Mouse (Mus musculus) lung, postnatal 0 days (tissue): ENCODE results near the gene Eras. TPM values are rescaled to one million over a fixed set of nuclear protein-coding genes. Genes with fewer than 3 reads are reported as not detected.
"Not testable (repeated sequence)": the region's sequence is repeated elsewhere in the genome, so short reads cannot be mapped to it uniquely, and the experiment has no call there.

Source experiments
- ATAC-seq: fragments of 200-750 bp; cut with Nextera tagmentation; 2 replicates; pipeline ENCODE4 v1.8.0; 2017; ENCODE audit warnings: moderate library complexity
- DNase-seq: peaks from one replicate; pipeline ENCODE4 v3.0.0-alpha.2; 2016; ENCODE audit warnings: low spot score
- H3K27ac ChIP-seq: fragments of 300-500 bp; sonication (generic); 2 replicates; pipeline ENCODE4 v1.5.1; 2014; ENCODE audit warnings: antibody characterized with exemption, mild to moderate bottlenecking, low read length, mixed read lengths
- H3K27me3 ChIP-seq: fragments of 300-500 bp; sonication (generic); replicated peaks from 2 replicates; pipeline ENCODE4 v1.6.1; 2014; ENCODE audit warnings: low read length, mixed read lengths; ENCODE audit not compliant: insufficient read depth
- H3K36me3 ChIP-seq: fragments of 300-500 bp; sonication (generic); 2 replicates; pipeline ENCODE4 v1.6.1; 2014; ENCODE audit warnings: low read length, mixed read lengths; ENCODE audit not compliant: insufficient read depth
- H3K4me1 ChIP-seq: fragments of 300-500 bp; sonication (generic); 2 replicates; pipeline ENCODE4 v1.6.1; 2014; ENCODE audit warnings: antibody characterized with exemption, low read depth, low read length, mixed read lengths; ENCODE audit not compliant: insufficient read depth
- H3K4me2 ChIP-seq: fragments of 300-500 bp; sonication (generic); replicated peaks from 2 replicates; pipeline ENCODE4 v1.6.1; 2014; ENCODE audit warnings: low read depth, mild to moderate bottlenecking, low read length, moderate library complexity, mixed read lengths
- H3K4me3 ChIP-seq: fragments of 300-500 bp; sonication (generic); 2 replicates; pipeline ENCODE4 v1.5.1; 2014; ENCODE audit warnings: low read depth, low read length
- H3K9ac ChIP-seq: fragments of 300-500 bp; sonication (generic); replicated peaks from 2 replicates; pipeline ENCODE4 v1.6.1; 2014; ENCODE audit warnings: low read depth, mild to moderate bottlenecking
- H3K9me3 ChIP-seq: fragments of 300-500 bp; sonication (generic); 2 replicates; pipeline ENCODE4 v1.6.1; 2016; ENCODE audit warnings: low read length, mixed read lengths
- CTCF ChIP-seq: IDR thresholded peaks from 2 replicates; pipeline ENCODE4 v1.5.1; 2016; ENCODE audit warnings: antibody characterized with exemption, mild to moderate bottlenecking
- EP300 ChIP-seq: IDR thresholded peaks from 2 replicates; pipeline ENCODE4 v1.6.1; 2016; ENCODE audit warnings: antibody characterized with exemption, mild to moderate bottlenecking, control low read depth
- WGBS: fragments of 180-500 bp; shearing (Covaris S2); extraction: QIAGEN DNeasy Blood & Tissue Kit; methylation state at CpG from one replicate; pipeline ENCODE4 v1.1.7; 2014; 5-methylcytosine and 5-hydroxymethylcytosine counted together
- polyA plus RNA-seq: library from polyadenylated mRNA; unstranded; fragments of >200 nt; fragmentation: Nextera tagmentation; extraction: Ambion mirVana; gene quantifications from 2 replicates; pipeline ENCODE4 v1.2.1, GENCODE M21; 2015

Gene Eras
- polyA plus RNA-seq, 1 experiment from 2014 or later = not detected

- H3K4me1 ChIP-seq = no peaks in the 10 kb centered on the region
- DNase-seq (no peak), ATAC-seq (no peak)
- H3K9me3 ChIP-seq = no peaks in the 10 kb centered on the region
- 16% methylated on average over 17 of the region's 40 CpGs for WGBS
- H3K4me2 ChIP-seq = no peak within 1 kb of the TSS
- no peaks in the 10 kb centered on the region for H3K36me3 ChIP-seq
- no peak within 1 kb of the TSS for H3K27ac ChIP-seq
- no peak within 1 kb of the TSS for H3K4me3 ChIP-seq
- H3K27me3 ChIP-seq = peaks cover 9% of the 10 kb centered on the region; the same call in 1 of the 2 replicates
- TF ChIP-seq CTCF (no peak), EP300 (no peak)
- no peak within 1 kb of the TSS for H3K9ac ChIP-seq
Observed at GRCm38 (mm10) chrX:7919601-7920383, 8.6 kb downstream of the Eras start, which contains the start of gene Pcsk1n. TSS of gene Pcsk1n (plus strand) at chrX:7919822.

- 54% methylated on average over 6 of the region's 6 CpGs for WGBS
- not testable (repeated sequence) for H3K9me3 ChIP-seq, H3K27me3 ChIP-seq, H3K9ac ChIP-seq, H3K27ac ChIP-seq, H3K4me3 ChIP-seq, H3K4me1 ChIP-seq, ATAC-seq, DNase-seq, H3K4me2 ChIP-seq, H3K36me3 ChIP-seq
Observed at GRCm38 (mm10) chrX:7917960-7918359, 10.4 kb downstream of the Eras start.

GRCm38 (mm10) chrX:7915669-7916068, 12.7 kb downstream of the Eras start:
- not testable (repeated sequence) for H3K9me3 ChIP-seq, H3K9ac ChIP-seq, ATAC-seq, H3K4me1 ChIP-seq, H3K36me3 ChIP-seq, H3K27me3 ChIP-seq, H3K27ac ChIP-seq, H3K4me2 ChIP-seq, DNase-seq, H3K4me3 ChIP-seq
- peak; percentile 44 for TF ChIP-seq CTCF
- 17% methylated on average over 3 of the region's 3 CpGs for WGBS

GRCm38 (mm10) chrX:7910473-7910872, 17.9 kb downstream of the Eras start:
- WGBS = 59% methylated on average over 5 of the region's 6 CpGs
- no peak for DNase-seq
- Histone ChIP-seq H3K4me2 (no peak overlapping the region), H3K4me1 (no peaks in the 10 kb centered on the region), H3K9me3 (no peaks in the 10 kb centered on the region), H3K4me3 (no peak overlapping the region), H3K36me3 (no peaks in the 10 kb centered on the region), H3K27ac (no peak overlapping the region), H3K27me3 (no peaks in the 10 kb centered on the region), H3K9ac (no peak overlapping the region)
- ATAC-seq = no peak
- TF ChIP-seq EP300 = no peak
- no peak for TF ChIP-seq CTCF

- DNase-seq, H3K4me1 ChIP-seq: not testable (repeated sequence)
- WGBS = 84% methylated on average over 3 of the region's 4 CpGs
Observed at GRCm38 (mm10) chrX:7909242-7909641, 19.2 kb downstream of the Eras start, which contains the start of gene Gm10490. TSS of gene Gm10490 (plus strand) at chrX:7909542.

GRCm38 (mm10) chrX:7907735-7908134, 20.7 kb downstream of the Eras start, which contains the start of gene Gm10491:
TSS of gene Gm10491 (minus strand) at chrX:7907835.
- DNase-seq (no peak), ATAC-seq (no peak)
- Histone ChIP-seq H3K4me3 (no peak within 1 kb of the TSS), H3K4me1 (no peaks in the 10 kb centered on the region), H3K36me3 (no peaks in the 10 kb centered on the region), H3K9me3 (no peaks in the 10 kb centered on the region), H3K27me3 (no peaks in the 10 kb centered on the region), H3K4me2 (no peak within 1 kb of the TSS), H3K27ac (no peak within 1 kb of the TSS), H3K9ac (no peak within 1 kb of the TSS)
- 89% methylated on average over 5 of the region's 5 CpGs for WGBS
- TF ChIP-seq CTCF = no peak
- TF ChIP-seq EP300 = no peak

More at GRCm38 (mm10) chrX:7909242-7909641, 19.2 kb downstream of the Eras start, which contains the start of gene Gm10490:
- not testable (repeated sequence) for H3K27me3 ChIP-seq, H3K36me3 ChIP-seq, ATAC-seq, H3K9ac ChIP-seq, H3K9me3 ChIP-seq, H3K4me3 ChIP-seq, H3K27ac ChIP-seq, H3K4me2 ChIP-seq
